Mouse (Mus musculus): Measurements from ENCODE around the gene Zfp800. TPM values are rescaled to one million over a fixed set of nuclear protein-coding genes. Genes with fewer than 3 reads are reported as not detected.

Zfp800 gene
- polyA plus RNA-seq, 1 experiment: 3.0 TPM

DNA sequence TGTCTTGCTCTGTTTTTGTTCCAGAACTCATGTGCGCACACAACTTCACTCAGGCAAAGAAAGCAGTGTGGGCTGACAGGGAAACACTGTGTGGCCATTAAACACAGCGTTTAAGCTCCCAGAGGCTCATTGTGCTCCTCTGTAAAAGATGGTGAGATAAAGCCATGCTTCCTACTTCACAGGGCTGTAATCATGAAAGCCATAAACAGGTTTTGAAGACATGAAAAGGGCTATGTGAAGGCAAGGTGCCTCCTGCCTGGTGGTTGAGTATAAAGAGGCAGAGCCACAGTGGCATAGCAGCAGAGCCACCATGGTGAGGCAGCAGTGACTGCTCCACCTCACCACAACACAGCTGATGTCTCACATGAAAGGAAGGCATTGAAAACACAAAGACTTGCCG is 46.7 kb downstream of the Zfp800 start:
- H3K4me1 ChIP-seq (ENCODE audit: control insufficient read depth, insufficient read depth, low read length): no peaks in the 10 kb centered on the region
- TF ChIP-seq CTCF (IDR thresholded peaks at IDR 0.05; ENCODE audit: insufficient read depth, low read length) (no peak), POLR2A (IDR thresholded peaks at IDR 0.05; ENCODE audit: borderline replicate concordance, extremely low read depth, low read depth, low read length) (no peak)
- no peak overlapping the region for H3K4me3 ChIP-seq (replicated peaks; ENCODE audit: extremely low read depth, low read depth, low read length)
- DNase-seq: no peak
- WGBS: 74% methylated on average over 3 of the region's 3 CpGs

DNA sequence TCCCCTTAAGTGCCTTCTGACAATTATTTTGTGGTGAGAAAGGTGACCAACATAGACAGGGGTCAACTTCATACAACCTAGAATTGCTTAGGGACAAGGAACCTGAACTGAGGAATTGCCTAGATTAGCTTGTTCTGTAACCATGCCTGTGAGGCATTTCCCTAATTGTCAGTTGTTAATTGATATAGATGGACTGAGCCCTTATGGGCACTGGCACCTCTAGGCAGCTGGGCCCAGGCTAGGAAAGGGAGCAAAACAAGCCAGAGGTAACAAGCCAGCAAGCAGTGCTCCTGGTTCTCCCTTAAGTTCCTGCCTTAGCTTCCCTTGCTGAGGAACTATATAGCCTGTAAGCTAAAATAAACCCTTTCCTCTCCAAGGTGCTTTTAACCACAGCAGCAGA is 52.1 kb downstream of the Zfp800 start:
- H3K4me3 ChIP-seq (replicated peaks; ENCODE audit: extremely low read depth, low read depth, low read length): no peak overlapping the region
- no peaks in the 10 kb centered on the region for H3K4me1 ChIP-seq (ENCODE audit: control insufficient read depth, insufficient read depth, low read length)
- no peak for TF ChIP-seq POLR2A (IDR thresholded peaks at IDR 0.05; ENCODE audit: borderline replicate concordance, extremely low read depth, low read depth, low read length)
- no peak for TF ChIP-seq CTCF (IDR thresholded peaks at IDR 0.05; ENCODE audit: insufficient read depth, low read length)
- no peak for DNase-seq

DNA sequence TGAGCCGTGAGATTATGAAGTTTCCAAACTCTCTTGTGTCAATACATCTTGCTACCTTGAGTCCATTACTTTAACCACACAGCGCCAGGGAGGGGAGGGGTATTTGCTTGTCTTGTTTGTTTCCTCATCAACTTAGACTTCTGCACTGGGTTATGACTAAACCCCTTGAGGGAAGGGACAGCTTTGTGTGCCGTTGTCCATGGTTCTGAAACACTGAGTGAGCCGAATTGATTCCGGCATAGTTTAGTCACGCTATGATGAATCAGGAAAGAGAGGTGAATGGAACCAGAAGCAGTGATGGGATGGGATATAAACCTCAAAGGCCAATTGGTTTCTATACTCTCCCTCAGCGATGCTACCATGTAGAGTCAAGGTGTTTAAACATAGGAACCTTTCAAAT is 52.6 kb downstream of the Zfp800 start:
- 55% methylated on average over 7 of the region's 7 CpGs for WGBS
- TF ChIP-seq POLR2A (IDR thresholded peaks at IDR 0.05; ENCODE audit: borderline replicate concordance, extremely low read depth, low read depth, low read length): no peak
- TF ChIP-seq CTCF (IDR thresholded peaks at IDR 0.05; ENCODE audit: insufficient read depth, low read length): no peak
- H3K4me3 ChIP-seq (replicated peaks; ENCODE audit: extremely low read depth, low read depth, low read length): no peak overlapping the region
- H3K4me1 ChIP-seq (ENCODE audit: control insufficient read depth, insufficient read depth, low read length): no peaks in the 10 kb centered on the region
- DNase-seq: no peak

DNA sequence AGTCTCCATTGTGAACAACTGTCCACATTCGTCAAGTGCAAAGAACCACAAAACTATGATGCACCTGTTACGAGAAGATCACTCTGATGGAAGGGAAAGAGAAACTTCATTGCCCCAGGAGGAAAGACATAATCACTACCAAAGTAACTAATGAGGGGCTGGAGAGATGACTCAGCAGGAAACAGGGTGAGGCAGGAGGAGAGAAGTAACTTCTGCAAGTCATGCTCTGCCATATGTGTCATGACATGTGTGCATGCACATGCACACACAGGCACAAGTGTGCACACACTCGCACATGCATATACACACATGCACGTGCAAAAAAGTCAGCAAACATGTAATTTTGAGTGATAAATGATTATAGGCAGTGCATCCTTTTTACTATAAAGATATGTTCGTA is 54.9 kb downstream of the Zfp800 start:
- Histone ChIP-seq H3K4me3 (replicated peaks; ENCODE audit: extremely low read depth, low read depth, low read length) (no peak overlapping the region), H3K4me1 (ENCODE audit: control insufficient read depth, insufficient read depth, low read length) (no peaks in the 10 kb centered on the region)
- TF ChIP-seq POLR2A (IDR thresholded peaks at IDR 0.05; ENCODE audit: borderline replicate concordance, extremely low read depth, low read depth, low read length) (no peak), CTCF (IDR thresholded peaks at IDR 0.05; ENCODE audit: insufficient read depth, low read length) (no peak)
- no peak for DNase-seq
- 74% methylated on average over 5 of the region's 5 CpGs for WGBS

DNA sequence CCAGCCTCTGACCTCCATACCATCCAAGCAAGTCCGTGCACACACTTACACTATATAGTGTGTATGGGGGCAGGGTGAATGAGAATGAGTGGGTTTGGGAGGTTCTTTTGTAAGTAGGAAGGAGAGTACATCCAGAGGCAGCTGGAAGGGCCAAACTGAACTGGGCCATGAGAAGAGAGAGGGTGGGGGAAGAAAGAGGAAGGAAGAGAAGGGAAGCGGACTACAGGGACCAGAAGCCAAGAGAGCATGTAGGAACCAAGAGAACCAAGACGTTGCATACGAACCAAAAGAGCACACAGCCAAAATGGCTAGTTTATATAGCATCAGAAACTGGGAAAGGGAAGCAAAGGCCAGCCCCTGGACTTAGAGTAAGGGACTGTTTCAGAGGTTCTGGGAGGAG is 56.6 kb downstream of the Zfp800 start:
- no peak for DNase-seq
- Histone ChIP-seq H3K4me3 (replicated peaks; ENCODE audit: extremely low read depth, low read depth, low read length) (no peak overlapping the region), H3K4me1 (ENCODE audit: control insufficient read depth, insufficient read depth, low read length) (no peaks in the 10 kb centered on the region)
- WGBS: 84% methylated on average over 4 of the region's 4 CpGs
- TF ChIP-seq POLR2A (IDR thresholded peaks at IDR 0.05; ENCODE audit: borderline replicate concordance, extremely low read depth, low read depth, low read length) (no peak), CTCF (IDR thresholded peaks at IDR 0.05; ENCODE audit: insufficient read depth, low read length) (no peak)

DNA sequence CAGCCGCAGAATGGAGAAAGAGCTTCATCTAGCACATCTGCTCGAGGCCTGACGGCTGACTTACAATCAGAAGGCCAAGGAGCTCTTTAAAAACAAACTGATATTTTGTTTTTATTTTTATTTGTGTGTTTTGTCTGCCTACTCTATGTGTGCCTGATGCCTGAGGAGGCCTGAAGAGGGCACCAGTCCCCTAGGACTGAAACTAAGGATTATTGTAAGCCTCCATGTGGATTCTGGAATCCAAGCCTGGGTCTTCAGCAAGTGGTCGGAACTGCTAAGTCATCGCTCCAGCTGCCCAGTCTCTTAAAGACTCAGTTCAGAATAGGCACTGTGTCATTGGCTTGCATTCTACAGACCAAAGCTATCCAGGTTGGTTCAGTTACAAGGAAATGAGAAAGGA is 58.4 kb downstream of the Zfp800 start:
- DNase-seq: no peak
- WGBS: 80% methylated on average over 5 of the region's 5 CpGs
- no peak overlapping the region for H3K4me3 ChIP-seq (replicated peaks; ENCODE audit: extremely low read depth, low read depth, low read length)
- no peaks in the 10 kb centered on the region for H3K4me1 ChIP-seq (ENCODE audit: control insufficient read depth, insufficient read depth, low read length)
- 0 out of 2 replicates have a peak, but pooled peaks have one; percentile 27 for TF ChIP-seq CTCF (IDR thresholded peaks at IDR 0.05; ENCODE audit: insufficient read depth, low read length)
- no peak for TF ChIP-seq POLR2A (IDR thresholded peaks at IDR 0.05; ENCODE audit: borderline replicate concordance, extremely low read depth, low read depth, low read length)

DNA sequence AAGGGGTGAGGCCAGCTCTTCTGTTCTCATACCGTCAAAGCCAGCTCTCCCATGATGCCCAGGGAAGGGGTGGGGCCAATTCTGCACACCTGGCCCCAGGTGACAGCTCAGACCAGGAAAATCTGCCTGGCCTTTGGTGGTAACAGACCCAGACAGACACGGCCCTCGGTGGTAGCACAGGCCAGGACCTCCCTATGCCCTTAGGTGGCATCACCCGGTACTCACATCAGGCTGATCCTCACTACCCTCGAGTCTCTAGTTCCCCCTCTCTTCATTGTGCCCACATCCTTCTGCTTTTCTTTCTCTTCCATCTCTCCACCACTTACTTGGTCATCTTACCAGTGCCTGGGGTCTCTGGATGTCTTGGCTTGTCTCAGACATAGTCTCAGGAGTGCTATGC is 64.1 kb downstream of the Zfp800 start:
- no peaks in the 10 kb centered on the region for H3K4me1 ChIP-seq (ENCODE audit: control insufficient read depth, insufficient read depth, low read length)
- H3K4me3 ChIP-seq (replicated peaks; ENCODE audit: extremely low read depth, low read depth, low read length): no peak overlapping the region
- no peak for DNase-seq
- TF ChIP-seq CTCF (IDR thresholded peaks at IDR 0.05; ENCODE audit: insufficient read depth, low read length) (no peak), POLR2A (IDR thresholded peaks at IDR 0.05; ENCODE audit: borderline replicate concordance, extremely low read depth, low read depth, low read length) (no peak)
- WGBS: 78% methylated on average over 5 of the region's 5 CpGs

DNA sequence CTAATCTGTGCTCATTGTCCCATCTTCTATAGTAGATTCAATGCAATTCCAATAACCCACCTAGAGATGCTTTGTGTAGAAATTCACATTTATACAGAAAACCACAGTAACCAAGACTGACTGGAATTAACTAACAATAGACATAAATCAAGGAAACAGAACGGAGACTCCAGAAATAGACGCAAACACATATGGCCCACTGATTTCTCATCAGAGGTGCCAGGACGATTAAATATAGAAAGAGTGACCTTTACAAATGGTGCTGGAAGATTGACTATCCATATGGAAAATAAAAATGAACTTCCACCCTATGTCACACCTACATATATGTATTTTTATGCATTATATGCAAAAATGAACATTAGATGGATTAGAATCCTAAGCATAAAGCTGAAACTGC is 65.3 kb downstream of the Zfp800 start:
- TF ChIP-seq POLR2A (IDR thresholded peaks at IDR 0.05; ENCODE audit: borderline replicate concordance, extremely low read depth, low read depth, low read length): no peak
- 85% methylated on average over 3 of the region's 3 CpGs for WGBS
- no peak for DNase-seq
- Histone ChIP-seq H3K4me3 (replicated peaks; ENCODE audit: extremely low read depth, low read depth, low read length) (no peak overlapping the region), H3K4me1 (ENCODE audit: control insufficient read depth, insufficient read depth, low read length) (no peaks in the 10 kb centered on the region)

DNA sequence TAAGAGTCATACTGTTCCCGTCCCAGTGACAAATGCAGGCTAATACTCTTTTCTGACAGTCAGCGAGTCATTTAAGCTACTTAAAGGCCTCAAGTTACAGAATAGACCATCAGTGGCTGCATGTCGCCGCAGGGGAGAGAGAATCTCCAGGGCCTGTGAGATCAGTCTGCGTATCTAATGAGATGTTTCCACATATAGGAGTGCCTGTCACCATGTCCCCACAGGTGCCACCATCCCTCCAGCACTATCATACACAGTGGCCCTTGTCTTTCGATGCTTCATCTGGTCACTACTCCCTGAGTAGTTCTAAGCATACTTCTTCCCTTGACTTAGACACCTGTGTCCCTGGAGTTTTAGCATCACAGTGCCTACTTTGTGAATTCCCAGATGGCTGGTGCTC is 68.0 kb downstream of the Zfp800 start:
- Histone ChIP-seq H3K4me3 (replicated peaks; ENCODE audit: extremely low read depth, low read depth, low read length) (no peak overlapping the region), H3K4me1 (ENCODE audit: control insufficient read depth, insufficient read depth, low read length) (no peaks in the 10 kb centered on the region)
- DNase-seq: no peak
- WGBS: 64% methylated on average over 6 of the region's 6 CpGs
- TF ChIP-seq POLR2A (IDR thresholded peaks at IDR 0.05; ENCODE audit: borderline replicate concordance, extremely low read depth, low read depth, low read length) (no peak), CTCF (IDR thresholded peaks at IDR 0.05; ENCODE audit: insufficient read depth, low read length) (no peak)

DNA sequence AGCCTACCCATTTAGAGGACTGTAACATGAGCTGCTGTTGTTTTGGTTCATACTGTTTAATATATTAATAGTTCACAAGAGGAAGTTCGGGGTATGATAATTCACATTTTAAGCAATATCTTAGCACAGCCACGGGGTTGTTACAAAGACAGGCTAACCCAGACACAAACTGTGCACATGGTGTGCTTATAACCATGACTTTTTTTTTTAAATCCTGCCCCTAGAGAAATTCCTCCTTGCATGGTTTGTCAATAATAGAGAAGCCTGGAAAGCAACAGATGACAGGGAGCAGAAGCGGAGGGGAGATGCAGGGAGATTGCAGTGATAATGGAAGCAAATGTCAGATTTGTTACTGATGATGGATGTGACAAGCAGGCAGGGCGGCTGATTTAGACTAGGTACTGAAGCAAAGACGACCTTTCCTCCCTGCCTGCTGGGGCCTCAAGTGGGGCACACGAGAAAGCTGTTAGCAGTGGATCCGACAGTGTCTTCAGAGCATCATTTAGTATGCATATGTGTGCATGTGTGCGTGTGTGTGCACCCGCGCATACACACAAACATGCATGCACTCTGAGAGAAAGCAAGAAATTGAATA is 68.7 kb downstream of the Zfp800 start:
- Histone ChIP-seq H3K4me3 (replicated peaks; ENCODE audit: extremely low read depth, low read depth, low read length) (no peak overlapping the region), H3K4me1 (ENCODE audit: control insufficient read depth, insufficient read depth, low read length) (no peaks in the 10 kb centered on the region)
- 62% methylated on average over 10 of the region's 10 CpGs for WGBS
- DNase-seq: no peak
- TF ChIP-seq CTCF (IDR thresholded peaks at IDR 0.05; ENCODE audit: insufficient read depth, low read length) (no peak), POLR2A (IDR thresholded peaks at IDR 0.05; ENCODE audit: borderline replicate concordance, extremely low read depth, low read depth, low read length) (no peak)
